8 mouse cellular contexts compared by ENCODE assay signal in the genomic region with DNA sequence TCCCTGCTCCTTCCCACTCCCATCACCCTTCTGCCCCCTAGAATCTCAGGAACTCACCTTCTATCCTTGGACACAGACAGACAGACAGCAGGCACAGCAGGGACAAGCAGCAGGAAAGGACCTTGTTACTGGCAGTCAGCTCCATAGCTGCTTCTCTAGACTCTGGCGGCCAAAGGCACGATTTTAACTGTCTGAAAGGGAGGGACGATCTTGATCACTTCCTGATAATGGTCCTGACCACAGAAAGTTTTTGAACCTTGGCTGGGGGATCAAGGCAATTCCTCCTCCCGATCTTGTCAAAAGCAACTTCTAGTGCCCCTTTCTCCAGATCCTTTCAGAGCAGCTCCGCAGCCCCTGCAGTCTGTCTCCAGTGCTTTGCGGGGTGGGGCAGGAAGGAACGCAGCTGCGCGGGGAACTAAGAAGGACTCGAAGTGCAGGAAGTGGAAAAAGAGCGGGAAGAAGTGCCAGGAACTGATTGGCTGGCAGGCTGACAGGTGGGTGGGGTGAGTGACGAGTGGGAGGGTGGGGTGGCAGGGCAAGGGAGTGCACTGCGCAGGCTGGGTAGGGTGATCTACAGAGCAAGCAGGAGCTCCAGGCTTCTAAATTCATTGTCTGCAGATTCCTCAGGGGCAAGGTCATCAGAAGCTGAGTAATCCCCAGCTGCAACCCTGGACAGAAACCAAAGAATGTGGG. TPM values are rescaled to one million over a fixed set of nuclear protein-coding genes. Genes with fewer than 3 reads are reported as not detected.
A peak's percentile ranks its signal among the peaks of the same experiment; 100 is the strongest.
DNase-seq lines count a peak whose midpoint lies in the region; ATAC-seq and TF ChIP-seq lines count a peak whose summit lies in the region.

TSS of gene Ulbp1 (minus strand) at position 442 of the 693 bp plus-strand sequence.

- TF ChIP-seq CTCF in heart, postnatal 0 days (IDR thresholded peaks at IDR 0.05; ENCODE audit: low read depth), result no peak

- H3K9me3 ChIP-seq in heart, postnatal 0 days (replicated peaks; ENCODE audit: control insufficient read depth, low read length), result no peaks in the 10 kb centered on the region
- H3K9me3 ChIP-seq in liver, embryonic 11.5 days (ENCODE audit: control insufficient read depth, low read length), result no peaks in the 10 kb centered on the region

- DNase-seq in B cell, adult 2 months, result peak; percentile 30 to 34
- peak; percentile 71 for DNase-seq in MEL-GATA-1-ER (ENCODE audit: extremely low read depth, low read depth)
- peak; percentile 38 to 58 for DNase-seq in cerebellum, postnatal 14 days
- peak; percentile 84 for DNase-seq in heart, postnatal 0 days (ENCODE audit: low spot score)
- DNase-seq in liver, embryonic 11.5 days (ENCODE audit: low spot score), result peak; percentile 43
- peak; percentile 67 for DNase-seq in ovary, postnatal 14 days (ENCODE audit: low spot score)
- DNase-seq in urinary bladder, postnatal 36 days (ENCODE audit: low spot score in 2 of 2), result peak; percentile 54 to 67
- no peak for DNase-seq in embryo, embryonic 9.5 days (ENCODE audit: extremely low spot score)

- H3K36me3 ChIP-seq in heart, postnatal 0 days (replicated peaks; ENCODE audit: control insufficient read depth, insufficient read depth, low read length), result no peaks in the 10 kb centered on the region
- no peaks in the 10 kb centered on the region for H3K36me3 ChIP-seq in liver, embryonic 11.5 days (ENCODE audit: control insufficient read depth, insufficient read depth, low read length)

- WGBS in heart, postnatal 0 days, result 28% methylated on average over 13 of the region's 13 CpGs
- 38% methylated on average over 13 of the region's 13 CpGs for WGBS in liver, embryonic 11.5 days

- no peaks in the 10 kb centered on the region; the same call in 1 of the 2 replicates for H3K4me1 ChIP-seq in heart, postnatal 0 days (ENCODE audit: control insufficient read depth, insufficient read depth)
- no peaks in the 10 kb centered on the region for H3K4me1 ChIP-seq in liver, embryonic 11.5 days (replicated peaks; ENCODE audit: control insufficient read depth, insufficient read depth, low read length)

- peak within 1 kb of the TSS; percentile 45 for H3K4me3 ChIP-seq in heart, postnatal 0 days (ENCODE audit: low read depth, low read length)
- peak within 1 kb of the TSS; percentile 27; the same call in 1 of the 2 replicates for H3K4me3 ChIP-seq in liver, embryonic 11.5 days (ENCODE audit: low read depth, low read length)

- H3K4me2 ChIP-seq in heart, postnatal 0 days (ENCODE audit: low read depth, low read length), result peak within 1 kb of the TSS; percentile 60
- peak within 1 kb of the TSS; percentile 34 for H3K4me2 ChIP-seq in liver, embryonic 11.5 days

- peak; percentile 97 for ATAC-seq in heart, postnatal 0 days (ENCODE audit: insufficient read depth, low read depth)
- peak; percentile 77 for ATAC-seq in liver, embryonic 11.5 days (replicated peaks; ENCODE audit: low FRiP score)

- no peaks in the 10 kb centered on the region for H3K27me3 ChIP-seq in heart, postnatal 0 days (ENCODE audit: control insufficient read depth, insufficient read depth, low read length)
- no peaks in the 10 kb centered on the region for H3K27me3 ChIP-seq in liver, embryonic 11.5 days (replicated peaks; ENCODE audit: control insufficient read depth, insufficient read depth, low read length)

- 0 out of 2 replicates have a peak within 1 kb of the TSS, but pooled peaks have one; percentile 34 for H3K9ac ChIP-seq in heart, postnatal 0 days (replicated peaks; ENCODE audit: low read depth, low read length)
- no peak within 1 kb of the TSS for H3K9ac ChIP-seq in liver, embryonic 11.5 days (ENCODE audit: low read depth, low read length)

- TF ChIP-seq EP300 in heart, postnatal 0 days (IDR thresholded peaks at IDR 0.05; ENCODE audit: low read depth), result no peak

- H3K27ac ChIP-seq in heart, postnatal 0 days (ENCODE audit: low read depth), result peak within 1 kb of the TSS; percentile 50; the same call in 1 of the 2 replicates
- no peak within 1 kb of the TSS for H3K27ac ChIP-seq in liver, embryonic 11.5 days (ENCODE audit: low read depth, low read length)

RNA-seq across cellular contexts. Expression of gene Ulbp1, which starts in this region (rescaled TPM):
- total RNA-seq in heart, postnatal 0 days (2014; rRNA removed; ENCODE audit: low replicate concordance), result 4.1 and 14.6 TPM in 2 replicates
- 3.6 and 4.5 TPM in 2 replicates for polyA plus RNA-seq in heart, postnatal 0 days (2015; fragmentation: Nextera tagmentation; extraction: Ambion mirVana)
- polyA plus RNA-seq in liver, embryonic 11.5 days (2014; fragmentation: Nextera tagmentation; extraction: Ambion mirVana), result 2.1 and 3.0 TPM in 2 replicates
